ENCODE assay signal across 20 mouse cellular contexts in the genomic region with DNA sequence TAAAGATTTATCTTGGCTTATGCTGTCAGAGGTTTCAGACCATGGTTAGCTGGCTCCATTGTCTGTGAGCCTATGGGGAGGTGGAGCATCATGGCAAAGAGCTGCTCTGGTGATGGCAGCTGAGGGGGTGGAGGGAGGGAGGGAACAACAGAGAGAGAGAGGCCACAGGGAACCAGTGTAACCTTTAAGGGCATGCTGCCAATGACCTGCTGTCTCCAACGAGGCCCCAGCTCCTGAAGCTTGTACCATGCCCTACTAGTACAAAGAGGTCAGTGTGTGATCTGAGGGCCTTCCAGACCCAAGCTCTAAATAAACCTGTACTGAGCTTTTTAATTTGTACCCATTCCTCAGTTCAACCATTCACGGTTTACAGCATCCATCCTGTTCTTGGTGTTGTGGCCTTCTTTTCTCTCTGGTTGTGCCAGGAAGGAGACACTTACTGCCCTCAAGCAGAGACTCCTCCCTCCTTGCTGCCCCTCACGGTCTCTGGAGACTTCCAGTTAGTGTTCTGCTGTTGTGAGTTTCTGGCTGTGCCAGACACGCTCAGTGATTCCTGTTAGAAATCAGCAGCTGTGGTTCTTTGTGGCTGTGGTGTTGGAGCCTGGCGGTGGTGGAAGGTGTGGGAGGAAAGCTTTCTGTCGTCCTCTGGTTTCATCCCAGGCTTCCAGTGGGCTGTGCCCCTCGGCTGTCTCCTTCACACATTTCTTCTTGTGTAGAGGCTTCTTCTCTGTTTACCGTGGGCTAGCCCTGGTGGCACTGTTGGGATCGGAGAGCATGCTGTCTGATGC.
DNase-seq lines count a peak whose midpoint lies in the region; ATAC-seq and TF ChIP-seq lines count a peak whose summit lies in the region.
"Had no signal": no experiment of that assay in that cellular context is flagged by ENCODE, and none has a peak within 500 bp of the region (broad histone marks: within the 10 kb centered on the region; RNA-seq: fewer than 3 reads in every experiment).

No protein-coding gene starts in this region.

- TF ChIP-seq EP300 in liver, postnatal 0 days (IDR thresholded peaks at IDR 0.05; ENCODE audit: low read depth): no peak

- H3K9me3 ChIP-seq in hindbrain, embryonic 13.5 days: no peaks in the 10 kb centered on the region
- no peaks in the 10 kb centered on the region for H3K9me3 ChIP-seq in hindbrain, embryonic 16.5 days (ENCODE audit: control insufficient read depth, low read length)
- H3K9me3 ChIP-seq in liver, postnatal 0 days (ENCODE audit: low read length): no peaks in the 10 kb centered on the region
- no peaks in the 10 kb centered on the region for H3K9me3 ChIP-seq in hindbrain, postnatal 0 days (ENCODE audit: low read length)
- H3K9me3 ChIP-seq: embryonic facial prominence, embryonic 10.5 days; forebrain, embryonic 15.5 days; limb, embryonic 10.5 days had no signal

- H3K4me1 ChIP-seq in hindbrain, embryonic 13.5 days (replicated peaks): peaks cover 43% of the 10 kb centered on the region
- H3K4me1 ChIP-seq in hindbrain, embryonic 16.5 days (ENCODE audit: control insufficient read depth, insufficient read depth, low read depth, low read length): peaks cover 16% of the 10 kb centered on the region
- H3K4me1 ChIP-seq in liver, postnatal 0 days (ENCODE audit: insufficient read depth): no peaks in the 10 kb centered on the region
- peaks cover 10% of the 10 kb centered on the region; the same call in 1 of the 2 replicates for H3K4me1 ChIP-seq in hindbrain, postnatal 0 days (ENCODE audit: insufficient read depth, low read length)
- H3K4me1 ChIP-seq: limb, embryonic 10.5 days had no signal

- no peak for ATAC-seq in hindbrain, embryonic 13.5 days (ENCODE audit: low FRiP score)
- ATAC-seq in hindbrain, embryonic 16.5 days: no peak
- peak; percentile 68 for ATAC-seq in liver, postnatal 0 days
- peak; percentile 33; the same call in 1 of the 2 replicates for ATAC-seq in hindbrain, postnatal 0 days
- ATAC-seq: CD4-positive, CD25-positive, alpha-beta regulatory T cell, adult 4 months; forebrain, embryonic 15.5 days had no signal

- DNase-seq in liver, postnatal 0 days: no peak
- no peak for DNase-seq in liver
- no peak for DNase-seq in hindbrain, postnatal 0 days (ENCODE audit: low spot score)
- DNase-seq in right cerebral cortex, postnatal 25 days: peak; percentile 40
- no peak for DNase-seq in urinary bladder, adult 2 months (ENCODE audit: low spot score)
- DNase-seq: adrenal gland, adult 8-10 months; cerebellum, postnatal 14 days; gastrocnemius, postnatal 36 days; lung, adult 18-20 months; lung, postnatal 4 days had no signal

- no peak for TF ChIP-seq CTCF in liver, postnatal 0 days (IDR thresholded peaks at IDR 0.05; ENCODE audit: low read depth)
- no peak for TF ChIP-seq CTCF in hindbrain, postnatal 0 days (IDR thresholded peaks at IDR 0.05; ENCODE audit: low read depth)

- H3K36me3 ChIP-seq in hindbrain, embryonic 13.5 days: peaks cover 7% of the 10 kb centered on the region
- no peaks in the 10 kb centered on the region for H3K36me3 ChIP-seq in hindbrain, embryonic 16.5 days (ENCODE audit: control insufficient read depth, insufficient read depth, low read length)
- no peaks in the 10 kb centered on the region for H3K36me3 ChIP-seq in liver, postnatal 0 days (replicated peaks; ENCODE audit: insufficient read depth, low read length)
- no peaks in the 10 kb centered on the region for H3K36me3 ChIP-seq in hindbrain, postnatal 0 days (ENCODE audit: insufficient read depth, low read length)
- H3K36me3 ChIP-seq: embryonic facial prominence, embryonic 10.5 days; forebrain, embryonic 15.5 days; limb, embryonic 10.5 days had no signal

- peak overlapping the region; percentile 19; the same call in 1 of the 2 replicates for H3K27ac ChIP-seq in hindbrain, embryonic 13.5 days
- H3K27ac ChIP-seq in hindbrain, embryonic 16.5 days (ENCODE audit: low read depth, low read length): no peak overlapping the region
- no peak overlapping the region for H3K27ac ChIP-seq in liver, postnatal 0 days (ENCODE audit: low read depth)
- no peak overlapping the region for H3K27ac ChIP-seq in hindbrain, postnatal 0 days
- H3K27ac ChIP-seq: embryonic facial prominence, embryonic 10.5 days; forebrain, embryonic 15.5 days; kidney, postnatal 0 days; limb, embryonic 10.5 days had no signal

- H3K4me3 ChIP-seq in hindbrain, embryonic 13.5 days: no peak overlapping the region
- no peak overlapping the region for H3K4me3 ChIP-seq in hindbrain, embryonic 16.5 days (ENCODE audit: low read length)
- no peak overlapping the region for H3K4me3 ChIP-seq in liver, postnatal 0 days (ENCODE audit: low read depth, low read length)
- H3K4me3 ChIP-seq in hindbrain, postnatal 0 days (ENCODE audit: low read length): no peak overlapping the region
- H3K4me3 ChIP-seq: embryonic facial prominence, embryonic 10.5 days; erythroblast, embryonic 14.5 days; forebrain, embryonic 15.5 days; limb, embryonic 10.5 days had no signal

- H3K4me2 ChIP-seq in hindbrain, embryonic 13.5 days: no peak overlapping the region
- H3K4me2 ChIP-seq in hindbrain, embryonic 16.5 days (ENCODE audit: low read length): no peak overlapping the region
- H3K4me2 ChIP-seq in liver, postnatal 0 days (ENCODE audit: low read depth, low read length): no peak overlapping the region
- no peak overlapping the region for H3K4me2 ChIP-seq in hindbrain, postnatal 0 days (ENCODE audit: low read depth, low read length)
- H3K4me2 ChIP-seq: forebrain, embryonic 15.5 days; heart, embryonic 11.5 days; midbrain, embryonic 11.5 days had no signal

- H3K27me3 ChIP-seq in hindbrain, embryonic 13.5 days: no peaks in the 10 kb centered on the region
- H3K27me3 ChIP-seq in hindbrain, embryonic 16.5 days (replicated peaks; ENCODE audit: control insufficient read depth, insufficient read depth, low read length): no peaks in the 10 kb centered on the region
- no peaks in the 10 kb centered on the region for H3K27me3 ChIP-seq in liver, postnatal 0 days (ENCODE audit: insufficient read depth, low read length)
- no peaks in the 10 kb centered on the region for H3K27me3 ChIP-seq in hindbrain, postnatal 0 days (ENCODE audit: insufficient read depth, low read length)
- H3K27me3 ChIP-seq: forebrain, embryonic 15.5 days had no signal

- 67% methylated on average over 9 of the region's 9 CpGs for WGBS in hindbrain, embryonic 13.5 days
- 59% methylated on average over 9 of the region's 9 CpGs for WGBS in hindbrain, embryonic 16.5 days
- 61% methylated on average over 9 of the region's 9 CpGs for WGBS in liver, postnatal 0 days (ENCODE audit: insufficient replicate concordance)
- 54% methylated on average over 9 of the region's 9 CpGs for WGBS in hindbrain, postnatal 0 days

- H3K9ac ChIP-seq in hindbrain, embryonic 13.5 days: no peak overlapping the region
- no peak overlapping the region for H3K9ac ChIP-seq in hindbrain, embryonic 16.5 days (ENCODE audit: low read depth, low read length)
- no peak overlapping the region for H3K9ac ChIP-seq in liver, postnatal 0 days (replicated peaks)
- no peak overlapping the region for H3K9ac ChIP-seq in hindbrain, postnatal 0 days (replicated peaks; ENCODE audit: low read length)
- H3K9ac ChIP-seq: forebrain, embryonic 15.5 days had no signal

Comparison
In these comparisons a context has a peak if more than half of its experiments do, and no peak if none do; other contexts are left out.
1. ATAC-seq: peak in liver, postnatal 0 days (single experiment) and hindbrain, postnatal 0 days (single experiment); none in hindbrain, embryonic 13.5 days (single experiment) and hindbrain, embryonic 16.5 days (single experiment).